Mouse (Mus musculus) CD8-positive naive resting alpha-beta T cell, adult 2 months (primary cell): ENCODE data around the gene Mob2.

Source experiments
- DNase-seq, 2 experiments: peaks; one replicate each; pipeline ENCODE4 v3.0.0; 2022; ENCODE audit warnings: low read depth in 2 of 2, low spot score in 2 of 2

The Mob2 gene

GRCm38 (mm10) chr7:142080876-142081275, 20.0 kb upstream of the Mob2 start:
- DNase-seq = no peak

GRCm38 (mm10) chr7:142079365-142079764, 18.5 kb upstream of the Mob2 start:
- no peak for DNase-seq

DNA sequence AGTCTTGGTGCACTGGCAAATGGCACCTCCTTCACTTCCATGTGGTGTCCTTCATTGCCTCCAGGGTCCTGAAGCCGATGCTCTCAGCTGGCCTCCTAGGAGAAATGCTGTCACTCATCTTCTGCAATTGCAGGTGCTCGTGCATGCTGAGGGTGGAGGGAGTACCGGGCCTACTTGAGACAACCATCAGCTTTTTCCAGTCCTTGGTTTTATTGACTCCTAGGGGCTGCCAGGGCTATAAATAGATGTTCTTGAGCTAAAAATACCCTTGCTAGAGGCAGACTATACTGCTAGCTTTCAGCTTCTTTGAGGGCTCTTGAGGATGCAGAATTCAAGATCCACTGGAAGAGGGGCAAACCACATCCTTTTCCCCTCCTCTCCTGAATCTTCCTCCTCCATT, 16.3 kb upstream of the Mob2 start:
- DNase-seq = no peak

- no peak for DNase-seq
Observed at GRCm38 (mm10) chr7:142074146-142074886, 13.5 kb upstream of the Mob2 start.

- DNase-seq = no peak
Observed at GRCm38 (mm10) chr7:142071717-142072116, 10.9 kb upstream of the Mob2 start.

DNA sequence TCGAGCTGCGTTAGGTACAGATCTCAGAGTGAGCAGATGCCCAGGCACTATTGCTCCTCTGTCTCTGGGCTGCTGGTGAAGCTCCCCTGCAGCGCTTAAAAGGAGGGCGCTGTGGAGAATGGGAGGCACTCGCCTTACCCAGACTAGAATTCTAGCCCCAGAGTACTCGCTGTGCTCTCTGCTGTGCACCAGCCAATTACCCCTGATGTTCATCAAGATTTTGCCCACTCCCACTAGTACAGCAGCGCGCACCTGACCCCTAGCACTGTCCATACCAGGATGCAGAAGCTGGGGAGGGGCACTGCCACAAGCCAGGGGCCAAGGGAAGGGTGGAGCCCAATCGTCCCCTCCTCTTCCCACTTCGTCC, 10.3 kb upstream of the Mob2 start:
- DNase-seq = no peak

DNA sequence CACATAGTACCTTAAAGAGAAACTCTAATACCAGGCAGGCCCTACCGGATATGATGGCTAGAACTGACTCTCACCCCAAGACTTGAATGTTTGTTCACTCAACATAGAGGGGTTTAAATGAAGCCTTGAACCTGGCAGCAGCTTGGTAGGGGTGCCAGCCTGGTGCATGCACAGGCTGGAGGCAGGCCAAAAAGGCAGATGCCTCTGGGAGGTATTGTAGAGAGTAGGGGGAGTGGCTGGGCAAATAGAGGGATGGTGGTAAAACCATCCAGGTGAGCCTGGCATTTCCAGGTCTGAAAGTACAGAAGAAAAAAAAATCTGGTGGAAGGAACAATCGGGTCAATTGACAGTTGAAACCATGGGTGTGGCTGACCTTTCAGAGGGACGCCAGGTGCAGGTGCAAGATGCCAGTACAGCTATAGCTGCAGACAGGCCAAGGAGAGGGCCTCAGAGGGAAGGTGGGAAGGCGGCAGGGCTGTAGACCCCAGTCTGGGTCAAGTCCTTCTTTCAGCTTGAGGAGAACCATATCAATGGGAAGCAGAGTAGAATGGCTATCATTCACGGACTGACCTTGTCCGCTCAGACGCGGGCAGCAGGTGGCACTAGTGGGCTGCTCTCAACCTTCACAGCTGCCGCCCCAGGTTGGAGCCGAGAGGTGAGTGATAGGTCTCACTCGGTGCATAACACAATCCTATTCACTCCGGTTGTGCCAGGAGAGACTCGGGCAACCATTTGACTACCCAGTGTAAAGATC, 9.8 kb upstream of the Mob2 start:
- peak; percentile 38 to 54 for DNase-seq

GRCm38 (mm10) chr7:142068429-142068828, 7.6 kb upstream of the Mob2 start:
- no peak for DNase-seq

- peak; percentile 5 to 20 for DNase-seq
Observed at GRCm38 (mm10) chr7:142060185-142060930, 507 bp downstream of the Mob2 start.

- no peak for DNase-seq
Observed at GRCm38 (mm10) chr7:142059024-142059423, 1.8 kb downstream of the Mob2 start.

DNA sequence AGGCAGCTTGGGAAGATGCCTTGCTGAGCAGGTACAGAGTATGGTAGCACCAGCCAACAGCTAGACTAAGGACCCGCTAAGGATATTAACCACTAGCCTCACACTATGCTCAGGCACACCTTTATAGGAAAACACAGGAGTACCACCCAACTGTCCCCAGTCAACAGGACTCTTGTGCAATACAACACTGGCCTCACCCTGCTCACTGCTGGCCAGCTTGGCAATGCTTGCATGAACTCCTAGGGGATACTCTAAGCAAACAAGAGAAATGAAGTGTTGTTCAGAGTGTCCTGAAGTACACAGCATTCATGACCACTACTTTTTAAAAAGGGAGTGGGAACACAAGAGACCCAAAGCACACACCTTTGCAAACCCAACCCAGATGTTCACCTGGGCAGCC, 3.7 kb downstream of the Mob2 start:
- DNase-seq = no peak

DNA sequence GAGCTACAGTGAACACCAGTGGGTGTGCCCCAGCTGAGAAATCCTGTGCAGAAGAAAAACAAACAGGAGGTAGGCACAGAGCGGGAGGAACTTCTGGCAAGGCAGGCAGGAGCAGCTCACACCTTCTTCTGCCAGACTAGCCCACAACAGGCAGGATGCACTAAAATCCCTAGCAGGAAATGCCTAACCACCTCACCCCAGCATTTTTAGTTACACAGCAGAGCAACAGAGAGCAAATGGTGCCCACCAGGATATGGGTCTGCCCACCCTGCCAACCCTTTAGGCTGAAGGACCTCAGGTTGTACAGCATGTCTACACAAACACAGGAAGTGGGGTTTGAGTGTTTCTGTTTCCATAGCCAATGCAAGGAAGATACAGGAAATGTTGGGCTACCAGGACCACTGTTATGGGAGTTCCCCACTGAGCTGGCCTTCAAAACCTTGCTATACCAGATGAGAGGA, 4.2 kb downstream of the Mob2 start:
- peak; percentile 50 to 65 for DNase-seq

GRCm38 (mm10) chr7:142055431-142055830, 5.4 kb downstream of the Mob2 start:
- no peak for DNase-seq

DNA sequence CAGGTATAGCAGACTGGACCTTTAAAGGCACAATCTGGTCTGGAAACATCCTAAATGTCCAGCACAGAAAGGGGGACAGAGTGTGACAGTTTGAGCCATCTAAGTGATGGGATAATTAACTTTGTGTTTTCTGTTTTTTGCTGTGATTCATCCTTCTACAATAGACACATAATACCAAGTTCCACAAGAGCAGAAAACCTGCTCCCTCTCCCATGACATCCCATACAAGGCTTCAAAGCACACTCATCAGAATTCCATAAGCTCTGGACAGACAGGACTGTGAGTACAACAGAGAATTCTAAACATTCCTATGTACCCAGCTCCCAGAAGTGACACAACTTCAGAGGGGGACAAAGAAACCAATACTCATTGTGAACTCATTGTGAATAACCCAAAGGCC, 10.3 kb downstream of the Mob2 start:
- no peak for DNase-seq

GRCm38 (mm10) chr7:142045932-142046331, 14.9 kb downstream of the Mob2 start:
- DNase-seq = no peak

- no peak for DNase-seq
Observed at GRCm38 (mm10) chr7:142045344-142045743, 15.5 kb downstream of the Mob2 start.

GRCm38 (mm10) chr7:142040756-142041155, 20.1 kb downstream of the Mob2 start:
- DNase-seq = no peak

GRCm38 (mm10) chr7:142037553-142038170, 23.2 kb downstream of the Mob2 start:
- peak; percentile 40 to 61 for DNase-seq

- no peak for DNase-seq
Observed at GRCm38 (mm10) chr7:142035048-142035811, 25.6 kb downstream of the Mob2 start.

DNA sequence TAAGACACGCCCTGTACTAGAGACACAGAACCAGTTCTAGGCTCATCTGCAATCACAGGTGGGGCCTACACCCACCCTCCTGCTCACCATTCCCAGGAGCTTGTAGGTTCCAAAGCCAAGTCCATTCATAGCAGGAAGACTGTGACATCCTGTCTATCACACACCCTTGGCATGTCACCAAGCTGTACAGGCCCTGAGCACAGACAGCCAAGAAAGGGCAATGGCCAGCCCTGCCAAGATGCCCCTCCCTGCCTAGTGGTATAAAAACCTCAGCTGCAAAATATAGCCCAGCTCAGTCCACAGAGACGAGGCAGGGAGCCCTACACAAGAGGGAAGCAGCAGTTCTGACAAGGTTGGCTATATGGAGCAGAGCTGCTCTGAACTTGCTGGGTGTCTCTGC, 26.7 kb downstream of the Mob2 start:
- DNase-seq = no peak

- no peak for DNase-seq
Observed at GRCm38 (mm10) chr7:142030073-142030472, 30.8 kb downstream of the Mob2 start.
